Mouse (Mus musculus) intestine, postnatal 0 days (tissue): ENCODE data around the gene Gucy1b1. TPM values are rescaled to one million over a fixed set of nuclear protein-coding genes. Genes with fewer than 3 reads are reported as not detected.

ENCODE experiments used
- ATAC-seq: fragments of 200-750 bp; cut with Nextera tagmentation; 2 replicates; pipeline ENCODE4 v1.8.0; 2017; ENCODE audit warnings: mild to moderate bottlenecking, moderate TSS enrichment, moderate library complexity
- H3K27ac ChIP-seq: fragments of 300-500 bp; sonication (generic); 2 replicates; pipeline ENCODE4 v1.5.1; 2014; ENCODE audit warnings: mild to moderate bottlenecking, low read depth, low read length, moderate library complexity
- H3K27me3 ChIP-seq: fragments of 300-500 bp; sonication (generic); replicated peaks from 2 replicates; pipeline ENCODE4 v1.6.1; 2014; ENCODE audit warnings: low read length, mixed read lengths; ENCODE audit not compliant: control insufficient read depth, insufficient read depth
- H3K36me3 ChIP-seq: fragments of 300-500 bp; sonication (generic); 2 replicates; pipeline ENCODE4 v1.6.1; 2014; ENCODE audit warnings: mild to moderate bottlenecking, moderate library complexity; ENCODE audit not compliant: control insufficient read depth, insufficient read depth
- H3K4me1 ChIP-seq: fragments of 300-500 bp; sonication (generic); replicated peaks from 2 replicates; pipeline ENCODE4 v1.6.1; 2014; ENCODE audit warnings: antibody characterized with exemption, low read length, mixed read lengths; ENCODE audit not compliant: control insufficient read depth, insufficient read depth
- H3K4me2 ChIP-seq: fragments of 300-500 bp; sonication (generic); replicated peaks from 2 replicates; pipeline ENCODE4 v1.6.1; 2014; ENCODE audit warnings: low read depth, mild to moderate bottlenecking, moderate library complexity
- H3K4me3 ChIP-seq: fragments of 300-500 bp; sonication (generic); 2 replicates; pipeline ENCODE4 v1.5.1; 2014; ENCODE audit warnings: low read depth, low read length
- H3K9ac ChIP-seq: fragments of 300-500 bp; sonication (generic); 2 replicates; pipeline ENCODE4 v1.6.1; 2014; ENCODE audit warnings: mild to moderate bottlenecking, low read depth, low read length
- H3K9me3 ChIP-seq: fragments of 300-500 bp; sonication (generic); 2 replicates; pipeline ENCODE4 v1.6.1; 2016; ENCODE audit warnings: mixed run types; ENCODE audit not compliant: control insufficient read depth
- CTCF ChIP-seq: sonication (generic); IDR thresholded peaks from 2 replicates; pipeline ENCODE4 v1.5.1; 2016; ENCODE audit warnings: low read depth, mild to moderate bottlenecking, control low read depth, antibody characterized with exemption, moderate library complexity
- WGBS: fragments of 180-500 bp; shearing (Covaris S2); extraction: QIAGEN DNeasy Blood & Tissue Kit; methylation state at CpG from one replicate; pipeline ENCODE4 v1.1.7; 2014; 5-methylcytosine and 5-hydroxymethylcytosine counted together
- microRNA-seq: library from miRNA; unstranded; fragments of <30 nt; microRNA quantifications from one replicate; pipeline ENCODE4, GENCODE M21; 2016
- polyA plus RNA-seq: library from polyadenylated mRNA; unstranded; fragments of >200 nt; fragmentation: Nextera tagmentation; extraction: Ambion mirVana; gene quantifications from 2 replicates; pipeline ENCODE4 v1.2.1, GENCODE M21; 2015

Gucy1b1 gene
- polyA plus RNA-seq, 1 experiment from 2014 or later: 23.3 TPM

- no peak for TF ChIP-seq CTCF
- 58% methylated on average over 3 of the region's 3 CpGs for WGBS
- H3K27me3 ChIP-seq: no peaks in the 10 kb centered on the region
- no peak overlapping the region for H3K4me3 ChIP-seq
- no peaks in the 10 kb centered on the region for H3K9me3 ChIP-seq
- H3K4me1 ChIP-seq: no peaks in the 10 kb centered on the region
- ATAC-seq: no peak
- no peak overlapping the region for H3K27ac ChIP-seq
- H3K36me3 ChIP-seq: no peaks in the 10 kb centered on the region
- H3K4me2 ChIP-seq: no peak overlapping the region
- no peak overlapping the region for H3K9ac ChIP-seq
These were observed 84.0 kb downstream of the Gucy1b1 start for GRCm38 (mm10) chr3:81990531-81990930.

DNA sequence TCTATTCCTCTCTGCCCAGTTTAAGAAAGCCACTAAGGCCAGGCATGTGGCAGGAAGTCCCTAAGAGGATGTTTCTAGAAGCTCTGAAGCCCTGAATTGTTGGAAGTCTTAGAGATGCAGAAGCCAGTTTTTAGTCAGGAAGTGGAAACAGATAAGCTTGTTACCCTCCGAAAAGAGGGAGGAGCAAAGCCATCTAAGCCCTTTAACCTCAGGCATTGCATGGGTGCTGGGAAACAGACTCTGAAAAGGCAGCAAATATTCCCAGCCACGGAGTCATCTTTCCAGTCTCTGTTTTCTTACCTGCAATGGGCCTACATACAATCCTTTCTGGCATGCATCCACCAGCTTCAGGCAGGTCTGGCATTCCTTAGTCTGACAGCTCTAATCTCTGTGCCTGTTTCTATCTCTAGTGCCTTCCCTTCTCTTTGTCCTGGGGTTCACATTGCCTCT lies 84.8 kb downstream of the Gucy1b1 start:
- no peak for TF ChIP-seq CTCF
- H3K9me3 ChIP-seq: no peaks in the 10 kb centered on the region
- no peak overlapping the region for H3K4me3 ChIP-seq
- no peak overlapping the region for H3K27ac ChIP-seq
- no peaks in the 10 kb centered on the region for H3K27me3 ChIP-seq
- no peaks in the 10 kb centered on the region for H3K36me3 ChIP-seq
- no peak overlapping the region for H3K4me2 ChIP-seq
- 27% methylated on average over 2 of the region's 2 CpGs for WGBS
- no peak overlapping the region for H3K9ac ChIP-seq
- H3K4me1 ChIP-seq: no peaks in the 10 kb centered on the region
- ATAC-seq: no peak

- Histone ChIP-seq H3K9me3 (no peaks in the 10 kb centered on the region), H3K4me2 (no peak overlapping the region), H3K4me3 (no peak overlapping the region), H3K9ac (no peak overlapping the region), H3K4me1 (no peaks in the 10 kb centered on the region), H3K36me3 (no peaks in the 10 kb centered on the region), H3K27me3 (no peaks in the 10 kb centered on the region), H3K27ac (no peak overlapping the region)
- ATAC-seq: no peak
- no peak for TF ChIP-seq CTCF
- 85% methylated on average over 3 of the region's 3 CpGs for WGBS
These were observed 86.9 kb downstream of the Gucy1b1 start for GRCm38 (mm10) chr3:81987628-81988027.

GRCm38 (mm10) chr3:81986103-81986502 lies 88.4 kb downstream of the Gucy1b1 start:
- WGBS: 69% methylated on average over 2 of the region's 2 CpGs
- H3K9me3 ChIP-seq: no peaks in the 10 kb centered on the region
- no peak overlapping the region for H3K9ac ChIP-seq
- H3K4me2 ChIP-seq: no peak overlapping the region
- ATAC-seq: no peak
- no peaks in the 10 kb centered on the region for H3K4me1 ChIP-seq
- H3K4me3 ChIP-seq: no peak overlapping the region
- no peaks in the 10 kb centered on the region for H3K27me3 ChIP-seq
- H3K27ac ChIP-seq: no peak overlapping the region
- no peaks in the 10 kb centered on the region for H3K36me3 ChIP-seq
- no peak for TF ChIP-seq CTCF

DNA sequence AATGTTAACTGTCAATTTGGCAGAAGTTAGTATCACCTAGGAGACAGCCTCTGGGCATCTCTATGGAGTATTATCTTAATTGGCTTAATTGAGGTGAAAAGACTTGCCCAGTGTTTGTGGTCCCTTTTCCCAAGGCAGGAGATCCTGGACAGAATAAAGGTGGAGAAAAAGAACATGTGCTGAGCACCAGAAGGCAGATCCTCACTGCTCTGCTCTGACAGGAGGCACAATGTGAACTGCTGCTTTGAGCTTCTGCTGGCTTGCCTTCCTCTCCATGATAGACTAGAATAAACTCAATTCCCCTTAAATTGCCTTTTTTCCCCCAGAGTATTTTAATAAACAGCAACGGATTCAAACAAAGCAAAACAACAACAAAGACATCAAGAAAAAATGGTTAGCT lies 89.4 kb downstream of the Gucy1b1 start:
- ATAC-seq: no peak
- no peak for TF ChIP-seq CTCF
- no peak overlapping the region for H3K9ac ChIP-seq
- H3K27ac ChIP-seq: no peak overlapping the region
- H3K4me1 ChIP-seq: no peaks in the 10 kb centered on the region
- H3K4me3 ChIP-seq: no peak overlapping the region
- no peaks in the 10 kb centered on the region for H3K27me3 ChIP-seq
- H3K9me3 ChIP-seq: no peaks in the 10 kb centered on the region
- 60% methylated on average over 1 of the region's 1 CpGs for WGBS
- H3K4me2 ChIP-seq: no peak overlapping the region
- H3K36me3 ChIP-seq: no peaks in the 10 kb centered on the region

DNA sequence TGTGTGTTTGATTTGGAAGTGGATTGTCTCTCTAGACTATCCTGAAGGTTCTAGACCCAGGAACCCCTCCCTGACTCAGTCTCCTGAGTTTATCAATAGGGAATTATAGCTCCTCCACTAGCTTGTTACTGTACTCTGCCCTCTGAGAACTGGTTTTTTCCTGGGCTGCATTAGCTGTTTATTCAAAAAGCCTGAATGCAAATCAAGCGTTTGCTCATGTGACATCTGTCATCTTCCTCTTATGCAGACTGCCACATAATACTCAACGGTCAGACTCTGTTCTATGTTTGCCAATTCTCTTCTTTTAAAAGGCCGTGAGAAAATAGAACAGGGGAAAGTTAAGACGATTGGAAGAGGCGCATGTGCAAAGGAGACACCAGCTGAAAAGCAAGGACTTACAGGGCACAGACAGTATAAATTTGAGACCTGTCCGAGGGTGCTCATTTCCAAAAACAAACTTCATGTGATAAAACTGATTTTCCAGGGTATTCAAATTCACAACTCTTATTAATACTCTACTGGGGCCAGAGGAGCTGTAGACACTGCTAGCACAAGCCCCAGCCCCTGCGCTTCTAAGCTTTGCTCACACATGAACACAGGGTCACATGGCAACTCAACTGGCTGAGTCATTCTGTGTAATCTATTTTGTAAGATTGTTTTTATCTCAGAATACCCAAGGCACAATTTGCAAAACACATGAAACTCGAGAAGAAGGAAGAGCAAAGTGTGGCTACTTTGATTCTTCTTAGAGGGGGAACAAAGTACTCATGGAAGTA lies 91.2 kb downstream of the Gucy1b1 start:
- no peaks in the 10 kb centered on the region for H3K36me3 ChIP-seq
- no peaks in the 10 kb centered on the region for H3K9me3 ChIP-seq
- H3K27ac ChIP-seq: no peak overlapping the region
- H3K4me1 ChIP-seq: no peaks in the 10 kb centered on the region
- H3K4me3 ChIP-seq: no peak overlapping the region
- H3K4me2 ChIP-seq: no peak overlapping the region
- TF ChIP-seq CTCF: no peak
- 66% methylated on average over 8 of the region's 8 CpGs for WGBS
- ATAC-seq: peak; percentile 84
- no peaks in the 10 kb centered on the region for H3K27me3 ChIP-seq
- H3K9ac ChIP-seq: no peak overlapping the region

Small RNAs within 50 kb of the gene (microRNA-seq; reads per million reads assigned to microRNA genes)
- gene Mir7010: not detected

Other genes with a start within 250 kb of the Gucy1b1 start
- gene Ctso, start 142.1 kb downstream of the Gucy1b1 start, polyA plus RNA-seq: 51.9 and 60.9 TPM in 2 replicates
- gene Tdo2, start 98.5 kb downstream of the Gucy1b1 start, polyA plus RNA-seq: 0.68 and 1.0 TPM in 2 replicates
- gene Asic5, start 92.4 kb downstream of the Gucy1b1 start, polyA plus RNA-seq: 1.3 and 1.6 TPM in 2 replicates
- gene Gucy1a1, start 71.1 kb upstream of the Gucy1b1 start, polyA plus RNA-seq: 15.7 and 15.9 TPM in 2 replicates